Mouse (Mus musculus): Measurements from ENCODE around the gene Elovl1. TPM values are rescaled to one million over a fixed set of nuclear protein-coding genes. Genes with fewer than 3 reads are reported as not detected.

Gene Elovl1
- polyA plus RNA-seq, 1 experiment, result 17.1 TPM

GRCm38 (mm10) chr4:118445781-118446414, 18.0 kb downstream of the Elovl1 start:
- TF ChIP-seq CTCF (IDR thresholded peaks at IDR 0.05; ENCODE audit: control insufficient read depth, insufficient read depth, insufficient replicate concordance, low read depth, low read length) (no peak), POLR2A (IDR thresholded peaks at IDR 0.05; ENCODE audit: control insufficient read depth, low read depth, low read length) (no peak)
- no peak overlapping the region for H3K27ac ChIP-seq (ENCODE audit: control insufficient read depth, insufficient read depth, low read depth, low read length)
- no peaks in the 10 kb centered on the region for H3K27me3 ChIP-seq (ENCODE audit: control insufficient read depth, insufficient read depth, low read length)
- H3K4me1 ChIP-seq (ENCODE audit: control insufficient read depth, insufficient read depth, low read length), result peaks cover 8% of the 10 kb centered on the region
- no peaks in the 10 kb centered on the region for H3K36me3 ChIP-seq (ENCODE audit: control insufficient read depth, insufficient read depth, low read length)
- peak overlapping the region; percentile 54 for H3K4me3 ChIP-seq (ENCODE audit: control insufficient read depth, low read depth, low read length)

GRCm38 (mm10) chr4:118446415-118447153, 18.7 kb downstream of the Elovl1 start:
- peak overlapping the region; percentile 54 for H3K4me3 ChIP-seq (ENCODE audit: control insufficient read depth, low read depth, low read length)
- peaks cover 8% of the 10 kb centered on the region for H3K4me1 ChIP-seq (ENCODE audit: control insufficient read depth, insufficient read depth, low read length)
- no peak for TF ChIP-seq CTCF (IDR thresholded peaks at IDR 0.05; ENCODE audit: control insufficient read depth, insufficient read depth, insufficient replicate concordance, low read depth, low read length)
- TF ChIP-seq POLR2A (IDR thresholded peaks at IDR 0.05; ENCODE audit: control insufficient read depth, low read depth, low read length), result no peak
- H3K27me3 ChIP-seq (ENCODE audit: control insufficient read depth, insufficient read depth, low read length), result no peaks in the 10 kb centered on the region
- H3K27ac ChIP-seq (ENCODE audit: control insufficient read depth, insufficient read depth, low read depth, low read length), result no peak overlapping the region
- H3K36me3 ChIP-seq (ENCODE audit: control insufficient read depth, insufficient read depth, low read length), result no peaks in the 10 kb centered on the region

GRCm38 (mm10) chr4:118457345-118457975, 29.6 kb downstream of the Elovl1 start, which contains the start of gene Mpl:
TSS of gene Mpl (minus strand) at chr4:118457513.
- Histone ChIP-seq H3K27me3 (ENCODE audit: control insufficient read depth, insufficient read depth, low read length) (no peaks in the 10 kb centered on the region), H3K4me3 (ENCODE audit: control insufficient read depth, low read depth, low read length) (no peak within 1 kb of the TSS), H3K27ac (ENCODE audit: control insufficient read depth, insufficient read depth, low read depth, low read length) (no peak within 1 kb of the TSS), H3K36me3 (ENCODE audit: control insufficient read depth, insufficient read depth, low read length) (no peaks in the 10 kb centered on the region), H3K4me1 (ENCODE audit: control insufficient read depth, insufficient read depth, low read length) (no peaks in the 10 kb centered on the region)
- TF ChIP-seq POLR2A (IDR thresholded peaks at IDR 0.05; ENCODE audit: control insufficient read depth, low read depth, low read length), result no peak

- TF ChIP-seq POLR2A (IDR thresholded peaks at IDR 0.05; ENCODE audit: control insufficient read depth, low read depth, low read length), result no peak
- no peak for TF ChIP-seq CTCF (IDR thresholded peaks at IDR 0.05; ENCODE audit: control insufficient read depth, insufficient read depth, insufficient replicate concordance, low read depth, low read length)
- Histone ChIP-seq H3K4me3 (ENCODE audit: control insufficient read depth, low read depth, low read length) (no peak overlapping the region), H3K27me3 (ENCODE audit: control insufficient read depth, insufficient read depth, low read length) (no peaks in the 10 kb centered on the region), H3K36me3 (ENCODE audit: control insufficient read depth, insufficient read depth, low read length) (no peaks in the 10 kb centered on the region), H3K27ac (ENCODE audit: control insufficient read depth, insufficient read depth, low read depth, low read length) (no peak overlapping the region), H3K4me1 (ENCODE audit: control insufficient read depth, insufficient read depth, low read length) (0 out of 2 replicates have a peak, but pooled peaks cover 2% of the 10 kb centered on the region)
Observed at GRCm38 (mm10) chr4:118464956-118465355, 37.1 kb downstream of the Elovl1 start.

- TF ChIP-seq POLR2A (IDR thresholded peaks at IDR 0.05; ENCODE audit: control insufficient read depth, low read depth, low read length) (no peak), CTCF (IDR thresholded peaks at IDR 0.05; ENCODE audit: control insufficient read depth, insufficient read depth, insufficient replicate concordance, low read depth, low read length) (no peak)
- Histone ChIP-seq H3K36me3 (ENCODE audit: control insufficient read depth, insufficient read depth, low read length) (no peaks in the 10 kb centered on the region), H3K27ac (ENCODE audit: control insufficient read depth, insufficient read depth, low read depth, low read length) (no peak overlapping the region), H3K4me3 (ENCODE audit: control insufficient read depth, low read depth, low read length) (no peak overlapping the region), H3K4me1 (ENCODE audit: control insufficient read depth, insufficient read depth, low read length) (0 out of 2 replicates have a peak, but pooled peaks cover 2% of the 10 kb centered on the region), H3K27me3 (ENCODE audit: control insufficient read depth, insufficient read depth, low read length) (no peaks in the 10 kb centered on the region)
Observed at GRCm38 (mm10) chr4:118465697-118466163, 37.8 kb downstream of the Elovl1 start.

GRCm38 (mm10) chr4:118471281-118471680, 43.4 kb downstream of the Elovl1 start:
- Histone ChIP-seq H3K36me3 (ENCODE audit: control insufficient read depth, insufficient read depth, low read length) (no peaks in the 10 kb centered on the region), H3K4me1 (ENCODE audit: control insufficient read depth, insufficient read depth, low read length) (peaks cover 8% of the 10 kb centered on the region), H3K4me3 (ENCODE audit: control insufficient read depth, low read depth, low read length) (no peak overlapping the region), H3K27me3 (ENCODE audit: control insufficient read depth, insufficient read depth, low read length) (no peaks in the 10 kb centered on the region), H3K27ac (ENCODE audit: control insufficient read depth, insufficient read depth, low read depth, low read length) (no peak overlapping the region)
- TF ChIP-seq CTCF (IDR thresholded peaks at IDR 0.05; ENCODE audit: control insufficient read depth, insufficient read depth, insufficient replicate concordance, low read depth, low read length), result no peak
- TF ChIP-seq POLR2A (IDR thresholded peaks at IDR 0.05; ENCODE audit: control insufficient read depth, low read depth, low read length), result no peak

GRCm38 (mm10) chr4:118472687-118473086, 44.8 kb downstream of the Elovl1 start:
- no peaks in the 10 kb centered on the region for H3K36me3 ChIP-seq (ENCODE audit: control insufficient read depth, insufficient read depth, low read length)
- peaks cover 8% of the 10 kb centered on the region for H3K4me1 ChIP-seq (ENCODE audit: control insufficient read depth, insufficient read depth, low read length)
- H3K4me3 ChIP-seq (ENCODE audit: control insufficient read depth, low read depth, low read length), result no peak overlapping the region
- H3K27me3 ChIP-seq (ENCODE audit: control insufficient read depth, insufficient read depth, low read length), result no peaks in the 10 kb centered on the region
- TF ChIP-seq POLR2A (IDR thresholded peaks at IDR 0.05; ENCODE audit: control insufficient read depth, low read depth, low read length), result no peak
- H3K27ac ChIP-seq (ENCODE audit: control insufficient read depth, insufficient read depth, low read depth, low read length), result no peak overlapping the region

Data from testis, adult 2 months (tissue).